Mouse (Mus musculus): Measurements from ENCODE around the gene Maml1. TPM values are rescaled to one million over a fixed set of nuclear protein-coding genes. Genes with fewer than 3 reads are reported as not detected.

Maml1 gene
- polyA plus RNA-seq, 2 experiments: 13.7 to 25.2 TPM

- 91% methylated on average over 2 of the region's 2 CpGs for WGBS
- no peak for ATAC-seq (ENCODE audit: low FRiP score, low read depth)
Observed at GRCm38 (mm10) chr11:50272819-50273218, 19.3 kb downstream of the Maml1 start.

GRCm38 (mm10) chr11:50269885-50270284, 22.2 kb downstream of the Maml1 start:
- Histone ChIP-seq H3K4me2 (replicated peaks; ENCODE audit: low read depth, low read length, severe bottlenecking) (no peak overlapping the region), H3K9me3 (ENCODE audit: control insufficient read depth, low read length) (no peaks in the 10 kb centered on the region), H3K27ac (replicated peaks; ENCODE audit: low read depth, low read length) (no peak overlapping the region), H3K4me3 (replicated peaks; ENCODE audit: low read length) (no peak overlapping the region), H3K4me1 (ENCODE audit: control insufficient read depth, insufficient read depth, low read length) (no peaks in the 10 kb centered on the region), H3K9ac (ENCODE audit: low read depth, low read length, severe bottlenecking) (no peak overlapping the region), H3K27me3 (ENCODE audit: control insufficient read depth, insufficient read depth, low read length) (no peaks in the 10 kb centered on the region), H3K36me3 (ENCODE audit: control insufficient read depth, insufficient read depth, low read length) (peaks cover 29% of the 10 kb centered on the region)
- 93% methylated on average over 1 of the region's 1 CpGs for WGBS
- DNase-seq (ENCODE audit: low spot score) (no peak), ATAC-seq (ENCODE audit: low FRiP score, low read depth) (no peak)
- TF ChIP-seq POLR2A (IDR thresholded peaks at IDR 0.05; ENCODE audit: borderline replicate concordance, extremely low read depth, insufficient read depth, insufficient read length): no peak

More at GRCm38 (mm10) chr11:50272819-50273218, 19.3 kb downstream of the Maml1 start:
- Histone ChIP-seq H3K4me1 (ENCODE audit: control insufficient read depth, insufficient read depth, low read length) (no peaks in the 10 kb centered on the region), H3K4me3 (replicated peaks; ENCODE audit: low read length) (no peak overlapping the region), H3K27ac (replicated peaks; ENCODE audit: low read depth, low read length) (no peak overlapping the region), H3K4me2 (replicated peaks; ENCODE audit: low read depth, low read length, severe bottlenecking) (no peak overlapping the region), H3K36me3 (ENCODE audit: control insufficient read depth, insufficient read depth, low read length) (peaks cover 3% of the 10 kb centered on the region; the same call in 1 of the 2 replicates), H3K9ac (ENCODE audit: low read depth, low read length, severe bottlenecking) (no peak overlapping the region), H3K9me3 (ENCODE audit: control insufficient read depth, low read length) (no peaks in the 10 kb centered on the region), H3K27me3 (ENCODE audit: control insufficient read depth, insufficient read depth, low read length) (no peaks in the 10 kb centered on the region)
- TF ChIP-seq POLR2A (IDR thresholded peaks at IDR 0.05; ENCODE audit: borderline replicate concordance, extremely low read depth, insufficient read depth, insufficient read length): no peak
- DNase-seq (ENCODE audit: low spot score): no peak

- no peak overlapping the region for H3K4me3 ChIP-seq (replicated peaks; ENCODE audit: low read length)
- WGBS: 87% methylated on average over 2 of the region's 2 CpGs
- no peak for DNase-seq (ENCODE audit: low spot score)
- no peak overlapping the region for H3K4me2 ChIP-seq (replicated peaks; ENCODE audit: low read depth, low read length, severe bottlenecking)
- H3K9ac ChIP-seq (ENCODE audit: low read depth, low read length, severe bottlenecking): no peak overlapping the region
- H3K4me1 ChIP-seq (ENCODE audit: control insufficient read depth, insufficient read depth, low read length): no peaks in the 10 kb centered on the region
- no peaks in the 10 kb centered on the region for H3K9me3 ChIP-seq (ENCODE audit: control insufficient read depth, low read length)
- peaks cover 36% of the 10 kb centered on the region for H3K36me3 ChIP-seq (ENCODE audit: control insufficient read depth, insufficient read depth, low read length)
- H3K27ac ChIP-seq (replicated peaks; ENCODE audit: low read depth, low read length): no peak overlapping the region
- no peak for ATAC-seq (ENCODE audit: low FRiP score, low read depth)
- H3K27me3 ChIP-seq (ENCODE audit: control insufficient read depth, insufficient read depth, low read length): no peaks in the 10 kb centered on the region
- no peak for TF ChIP-seq POLR2A (IDR thresholded peaks at IDR 0.05; ENCODE audit: borderline replicate concordance, extremely low read depth, insufficient read depth, insufficient read length)
Observed at GRCm38 (mm10) chr11:50269163-50269562, 22.9 kb downstream of the Maml1 start.

DNA sequence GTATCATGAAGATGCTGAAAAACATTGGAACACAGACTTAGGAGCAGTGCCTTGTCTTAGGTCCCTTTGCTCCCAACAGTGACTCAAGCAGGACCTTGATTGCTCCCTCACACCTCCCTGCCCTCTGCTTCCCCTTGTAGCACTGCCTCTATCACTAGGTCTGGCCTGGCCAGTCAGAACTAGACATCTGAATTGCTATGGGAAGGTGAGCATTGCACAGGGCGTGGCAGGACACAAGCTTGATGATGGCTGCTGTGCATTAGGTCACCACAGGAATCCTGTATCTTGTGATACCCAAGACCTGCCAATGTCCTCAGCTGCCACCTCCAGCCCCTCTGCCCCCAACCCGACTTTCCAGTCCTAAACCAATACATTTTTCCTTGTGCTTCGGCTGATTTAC, 25.1 kb downstream of the Maml1 start:
- TF ChIP-seq POLR2A (IDR thresholded peaks at IDR 0.05; ENCODE audit: borderline replicate concordance, extremely low read depth, insufficient read depth, insufficient read length): no peak
- Histone ChIP-seq H3K4me1 (ENCODE audit: control insufficient read depth, insufficient read depth, low read length) (no peaks in the 10 kb centered on the region), H3K27ac (replicated peaks; ENCODE audit: low read depth, low read length) (no peak overlapping the region), H3K27me3 (ENCODE audit: control insufficient read depth, insufficient read depth, low read length) (no peaks in the 10 kb centered on the region), H3K9me3 (ENCODE audit: control insufficient read depth, low read length) (no peaks in the 10 kb centered on the region), H3K4me3 (replicated peaks; ENCODE audit: low read length) (no peak overlapping the region), H3K4me2 (replicated peaks; ENCODE audit: low read depth, low read length, severe bottlenecking) (no peak overlapping the region), H3K36me3 (ENCODE audit: control insufficient read depth, insufficient read depth, low read length) (peaks cover 53% of the 10 kb centered on the region), H3K9ac (ENCODE audit: low read depth, low read length, severe bottlenecking) (no peak overlapping the region)
- 87% methylated on average over 3 of the region's 3 CpGs for WGBS
- ATAC-seq (ENCODE audit: low FRiP score, low read depth) (no peak), DNase-seq (ENCODE audit: low spot score) (no peak)

DNA sequence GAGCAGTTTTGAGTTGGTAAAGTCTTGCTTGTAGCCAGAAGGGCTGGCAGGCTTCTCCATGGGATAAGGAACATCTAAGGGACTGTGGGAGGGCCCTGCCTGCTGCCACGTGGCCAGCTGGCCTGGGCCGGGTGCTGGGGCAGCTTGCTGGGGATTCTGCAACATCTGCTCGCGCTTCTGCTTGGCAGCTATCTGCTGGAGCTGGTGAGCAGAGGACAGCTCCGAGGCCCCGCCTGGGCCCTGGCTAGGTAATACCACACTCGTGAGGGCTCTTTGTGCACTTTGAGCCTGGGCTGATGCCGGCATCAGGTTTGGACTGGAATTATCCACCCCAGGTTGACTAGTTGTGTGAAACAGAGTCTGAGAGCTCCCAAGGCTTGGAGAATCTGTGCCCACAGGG, 26.2 kb downstream of the Maml1 start:
- no peak overlapping the region for H3K4me3 ChIP-seq (replicated peaks; ENCODE audit: low read length)
- no peak for TF ChIP-seq POLR2A (IDR thresholded peaks at IDR 0.05; ENCODE audit: borderline replicate concordance, extremely low read depth, insufficient read depth, insufficient read length)
- H3K9me3 ChIP-seq (ENCODE audit: control insufficient read depth, low read length): no peaks in the 10 kb centered on the region
- no peaks in the 10 kb centered on the region for H3K27me3 ChIP-seq (ENCODE audit: control insufficient read depth, insufficient read depth, low read length)
- H3K9ac ChIP-seq (ENCODE audit: low read depth, low read length, severe bottlenecking): no peak overlapping the region
- peaks cover 63% of the 10 kb centered on the region for H3K36me3 ChIP-seq (ENCODE audit: control insufficient read depth, insufficient read depth, low read length)
- no peak for ATAC-seq (ENCODE audit: low FRiP score, low read depth)
- no peak for DNase-seq (ENCODE audit: low spot score)
- no peak overlapping the region for H3K27ac ChIP-seq (replicated peaks; ENCODE audit: low read depth, low read length)
- H3K4me1 ChIP-seq (ENCODE audit: control insufficient read depth, insufficient read depth, low read length): no peaks in the 10 kb centered on the region
- H3K4me2 ChIP-seq (replicated peaks; ENCODE audit: low read depth, low read length, severe bottlenecking): no peak overlapping the region
- 81% methylated on average over 8 of the region's 8 CpGs for WGBS

DNA sequence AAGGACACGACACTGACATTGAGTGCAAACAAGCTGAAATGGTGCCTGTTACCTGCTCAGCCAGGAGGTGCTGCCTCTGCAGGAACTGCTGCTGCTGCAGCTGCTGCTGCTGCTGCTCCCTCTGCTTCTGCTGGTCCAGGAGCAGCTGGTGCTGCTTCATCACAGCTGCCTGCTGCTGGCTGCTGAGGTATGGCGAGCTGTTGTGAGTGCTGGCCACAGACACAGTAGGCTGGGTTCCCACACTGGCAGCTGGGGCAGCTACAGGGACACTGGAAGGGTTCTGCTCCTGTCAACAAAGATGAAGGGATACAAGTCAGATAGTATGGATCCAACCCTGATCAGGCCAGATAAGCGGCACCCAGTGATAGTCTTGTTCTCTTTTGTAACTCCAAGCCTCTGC, 28.9 kb downstream of the Maml1 start:
- Histone ChIP-seq H3K4me2 (replicated peaks; ENCODE audit: low read depth, low read length, severe bottlenecking) (no peak overlapping the region), H3K27ac (replicated peaks; ENCODE audit: low read depth, low read length) (no peak overlapping the region), H3K27me3 (ENCODE audit: control insufficient read depth, insufficient read depth, low read length) (no peaks in the 10 kb centered on the region), H3K9me3 (ENCODE audit: control insufficient read depth, low read length) (no peaks in the 10 kb centered on the region), H3K36me3 (ENCODE audit: control insufficient read depth, insufficient read depth, low read length) (peaks cover 91% of the 10 kb centered on the region), H3K9ac (ENCODE audit: low read depth, low read length, severe bottlenecking) (no peak overlapping the region), H3K4me3 (replicated peaks; ENCODE audit: low read length) (no peak overlapping the region), H3K4me1 (ENCODE audit: control insufficient read depth, insufficient read depth, low read length) (no peaks in the 10 kb centered on the region)
- no peak for DNase-seq (ENCODE audit: low spot score)
- WGBS: 90% methylated on average over 3 of the region's 3 CpGs
- no peak for ATAC-seq (ENCODE audit: low FRiP score, low read depth)
- TF ChIP-seq POLR2A (IDR thresholded peaks at IDR 0.05; ENCODE audit: borderline replicate concordance, extremely low read depth, insufficient read depth, insufficient read length): no peak
